Mouse (Mus musculus) liver, postnatal 0 days (tissue): ENCODE results near the gene Chil3. TPM values are rescaled to one million over a fixed set of nuclear protein-coding genes. Genes with fewer than 3 reads are reported as not detected.
A peak's percentile ranks its signal among the peaks of the same experiment; 100 is the strongest.

ENCODE experiments used
- ATAC-seq: fragments of 200-750 bp; cut with Nextera tagmentation; 2 replicates; pipeline ENCODE4 v1.8.0; 2017; ENCODE audit warnings: mild to moderate bottlenecking, moderate library complexity
- DNase-seq: peaks from one replicate; pipeline ENCODE4 v3.0.0-alpha.2; 2016
- H3K27ac ChIP-seq: fragments of 300-500 bp; sonication (generic); 2 replicates; pipeline ENCODE4 v1.5.1; 2014; ENCODE audit warnings: antibody characterized with exemption, moderate library complexity, mild to moderate bottlenecking, low read depth
- H3K27me3 ChIP-seq: fragments of 300-500 bp; sonication (generic); 2 replicates; pipeline ENCODE4 v1.6.1; 2014; ENCODE audit warnings: low read length, control low read depth, mixed read lengths; ENCODE audit not compliant: insufficient read depth
- H3K36me3 ChIP-seq: fragments of 300-500 bp; sonication (generic); replicated peaks from 2 replicates; pipeline ENCODE4 v1.6.1; 2014; ENCODE audit warnings: mild to moderate bottlenecking, control low read depth, low read length, moderate library complexity, mixed read lengths; ENCODE audit not compliant: insufficient read depth
- H3K4me1 ChIP-seq: fragments of 300-500 bp; sonication (generic); 2 replicates; pipeline ENCODE4 v1.6.1; 2014; ENCODE audit warnings: antibody characterized with exemption, mild to moderate bottlenecking, control low read depth; ENCODE audit not compliant: insufficient read depth
- H3K4me2 ChIP-seq: fragments of 300-500 bp; sonication (generic); 2 replicates; pipeline ENCODE4 v1.6.1; 2014; ENCODE audit warnings: low read depth, mild to moderate bottlenecking, low read length, moderate library complexity, mixed read lengths
- H3K4me3 ChIP-seq: fragments of 300-500 bp; sonication (generic); 2 replicates; pipeline ENCODE4 v1.5.1; 2014; ENCODE audit warnings: low read depth, low read length
- H3K9ac ChIP-seq: fragments of 300-500 bp; sonication (generic); replicated peaks from 2 replicates; pipeline ENCODE4 v1.6.1; 2014; ENCODE audit warnings: mild to moderate bottlenecking, moderate library complexity
- H3K9me3 ChIP-seq: fragments of 300-500 bp; sonication (generic); 2 replicates; pipeline ENCODE4 v1.6.1; 2016; ENCODE audit warnings: mild to moderate bottlenecking, control low read depth, low read length, mixed read lengths
- CTCF ChIP-seq: sonication (generic); IDR thresholded peaks from 2 replicates; pipeline ENCODE4 v1.5.1; 2016; ENCODE audit warnings: antibody characterized with exemption, low read depth
- EP300 ChIP-seq: IDR thresholded peaks from 2 replicates; pipeline ENCODE4 v1.6.1; 2016; ENCODE audit warnings: antibody characterized with exemption, low read depth, mild to moderate bottlenecking
- WGBS: fragments of 180-500 bp; shearing (Covaris S2); extraction: QIAGEN DNeasy Blood & Tissue Kit; methylation state at CpG from one replicate; pipeline ENCODE4 v1.1.7; 2014; ENCODE audit not compliant: insufficient replicate concordance; 5-methylcytosine and 5-hydroxymethylcytosine counted together
- polyA plus RNA-seq: library from polyadenylated mRNA; unstranded; fragments of >200 nt; fragmentation: Nextera tagmentation; extraction: Ambion mirVana; gene quantifications from 2 replicates; pipeline ENCODE4 v1.2.1, GENCODE M21; 2015

The Chil3 gene
- polyA plus RNA-seq, 1 experiment from 2014 or later, result 110 TPM

DNA sequence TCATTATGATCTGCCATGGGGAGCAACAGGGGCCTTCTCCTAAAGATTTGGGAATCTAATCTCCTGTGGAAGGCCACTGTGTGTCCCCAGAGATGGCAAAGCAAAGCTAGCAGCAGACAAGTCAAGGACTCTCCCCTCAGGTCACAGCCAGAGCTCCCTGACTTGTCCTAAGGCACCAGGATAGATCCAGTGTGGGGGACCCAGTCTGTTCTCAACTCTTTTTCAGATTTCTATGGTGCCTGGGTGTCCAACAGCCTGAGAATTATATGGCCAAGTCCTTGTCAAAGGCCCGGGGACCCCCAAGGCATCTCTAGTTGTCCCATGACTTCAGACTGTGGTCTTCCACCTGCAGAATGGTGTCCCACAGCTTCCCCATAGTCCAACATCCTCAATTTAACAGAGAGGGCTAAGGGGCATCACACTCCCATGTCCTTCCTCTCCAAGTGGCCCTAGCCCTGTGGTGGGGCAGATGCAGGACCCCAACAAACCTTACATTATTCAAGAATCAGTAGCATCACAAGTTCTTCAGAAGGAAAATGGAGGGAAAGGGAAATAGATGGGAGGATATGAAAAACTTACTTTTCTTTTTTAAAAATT, 3.9 kb upstream of the Chil3 start:
- TF ChIP-seq CTCF (no peak), EP300 (no peak)
- Histone ChIP-seq H3K27ac (peak overlapping the region; percentile 18; the same call in 1 of the 2 replicates), H3K36me3 (no peaks in the 10 kb centered on the region), H3K4me1 (no peaks in the 10 kb centered on the region), H3K27me3 (no peaks in the 10 kb centered on the region), H3K9ac (no peak overlapping the region), H3K4me2 (no peak overlapping the region), H3K9me3 (peaks cover 3% of the 10 kb centered on the region; the same call in 1 of the 2 replicates), H3K4me3 (no peak overlapping the region)
- DNase-seq (no peak), ATAC-seq (peak; percentile 40)
- WGBS, result 71% methylated on average over 1 of the region's 1 CpGs

DNA sequence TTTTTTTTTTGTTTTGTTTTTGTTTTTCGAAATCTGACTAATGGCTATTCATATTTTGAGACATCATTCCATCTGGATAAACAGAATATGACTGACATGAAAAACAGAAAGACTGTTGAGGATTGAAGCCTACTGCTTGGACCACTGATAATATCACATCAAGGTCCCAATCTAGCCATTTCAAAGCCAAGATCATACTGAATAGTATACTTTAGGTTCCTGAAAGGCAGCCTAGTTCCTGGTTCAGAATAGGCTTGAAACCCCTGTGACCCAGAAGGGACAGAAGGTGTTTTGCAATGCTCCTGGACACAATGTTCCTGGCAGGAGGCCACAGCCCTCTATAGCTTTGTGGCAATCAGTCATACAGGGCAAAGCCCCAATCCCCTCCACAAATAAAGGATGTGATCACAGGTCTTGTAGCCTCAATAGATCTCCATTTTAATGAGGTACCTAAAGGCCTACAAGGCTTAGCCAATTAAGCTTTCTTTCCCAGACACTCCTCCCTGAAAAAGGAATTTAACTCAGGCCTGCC, 3.2 kb upstream of the Chil3 start:
- Histone ChIP-seq H3K9me3 (peaks cover 3% of the 10 kb centered on the region; the same call in 1 of the 2 replicates), H3K4me3 (no peak overlapping the region), H3K4me1 (no peaks in the 10 kb centered on the region), H3K9ac (no peak overlapping the region), H3K27ac (peak overlapping the region; percentile 18; the same call in 1 of the 2 replicates), H3K27me3 (no peaks in the 10 kb centered on the region), H3K36me3 (no peaks in the 10 kb centered on the region), H3K4me2 (no peak overlapping the region)
- WGBS, result 26% methylated on average over 1 of the region's 1 CpGs
- ATAC-seq, result peak; percentile 91
- DNase-seq, result peak; percentile 66
- peak; percentile 80 for TF ChIP-seq EP300
- no peak for TF ChIP-seq CTCF

DNA sequence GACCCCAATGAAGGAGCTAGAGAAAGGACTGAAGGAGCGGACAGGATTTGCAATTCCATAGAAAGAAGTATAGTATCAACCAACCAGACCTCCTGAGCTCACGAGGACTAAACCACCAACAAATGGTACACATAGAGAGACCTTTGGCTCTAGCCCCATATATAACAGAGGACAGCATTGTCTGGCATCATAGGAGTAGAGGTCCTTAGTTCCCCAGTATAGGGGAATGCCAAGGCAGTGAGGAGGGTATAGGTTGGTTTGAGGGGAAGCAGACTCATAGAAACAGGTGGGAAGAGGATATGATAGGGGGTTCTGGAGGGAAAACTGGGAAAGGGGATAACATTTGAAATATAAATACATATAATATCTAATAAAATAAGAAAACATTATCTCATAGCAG, 13.0 kb downstream of the Chil3 start:
- H3K4me3 ChIP-seq, result no peak overlapping the region
- H3K9ac ChIP-seq, result no peak overlapping the region
- no peaks in the 10 kb centered on the region for H3K4me1 ChIP-seq
- H3K36me3 ChIP-seq, result no peaks in the 10 kb centered on the region
- no peak overlapping the region for H3K27ac ChIP-seq
- 72% methylated on average over 2 of the region's 2 CpGs for WGBS
- H3K27me3 ChIP-seq, result no peaks in the 10 kb centered on the region
- H3K9me3 ChIP-seq, result no peaks in the 10 kb centered on the region
- no peak for ATAC-seq
- H3K4me2 ChIP-seq, result no peak overlapping the region
- TF ChIP-seq EP300, result no peak
- no peak for TF ChIP-seq CTCF
- no peak for DNase-seq

GRCm38 (mm10) chr3:106144081-106144480, 23.3 kb downstream of the Chil3 start:
- Histone ChIP-seq H3K36me3 (no peaks in the 10 kb centered on the region), H3K4me1 (no peaks in the 10 kb centered on the region), H3K4me3 (no peak overlapping the region), H3K4me2 (no peak overlapping the region), H3K9ac (no peak overlapping the region), H3K9me3 (no peaks in the 10 kb centered on the region), H3K27ac (no peak overlapping the region), H3K27me3 (no peaks in the 10 kb centered on the region)
- WGBS, result 79% methylated on average over 10 of the region's 10 CpGs
- DNase-seq, result peak; percentile 15
- TF ChIP-seq CTCF (no peak), EP300 (no peak)
- no peak; the same call in 1 of the 2 replicates for ATAC-seq

DNA sequence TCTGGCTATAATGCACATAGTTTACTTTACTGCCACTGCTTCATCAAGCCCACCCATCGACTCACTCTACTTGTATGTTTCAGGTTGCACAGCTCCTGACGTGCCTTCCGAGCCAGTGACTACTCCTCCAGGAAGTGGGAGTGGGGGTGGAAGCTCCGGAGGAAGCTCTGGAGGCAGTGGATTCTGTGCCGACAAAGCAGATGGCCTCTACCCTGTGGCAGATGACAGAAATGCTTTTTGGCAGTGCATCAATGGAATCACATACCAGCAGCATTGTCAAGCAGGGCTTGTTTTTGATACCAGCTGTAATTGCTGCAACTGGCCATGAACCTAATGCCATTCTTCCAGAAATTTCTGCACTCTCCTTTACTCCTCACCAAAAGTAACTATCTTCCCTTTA, 35.7 kb downstream of the Chil3 start:
- Histone ChIP-seq H3K4me1 (no peaks in the 10 kb centered on the region), H3K27ac (no peak overlapping the region), H3K9ac (no peak overlapping the region), H3K27me3 (no peaks in the 10 kb centered on the region), H3K4me2 (no peak overlapping the region), H3K9me3 (no peaks in the 10 kb centered on the region), H3K4me3 (no peak overlapping the region), H3K36me3 (no peaks in the 10 kb centered on the region)
- DNase-seq, result no peak
- WGBS, result 66% methylated on average over 5 of the region's 5 CpGs
- ATAC-seq, result no peak
- TF ChIP-seq CTCF, result no peak
- TF ChIP-seq EP300, result no peak

DNA sequence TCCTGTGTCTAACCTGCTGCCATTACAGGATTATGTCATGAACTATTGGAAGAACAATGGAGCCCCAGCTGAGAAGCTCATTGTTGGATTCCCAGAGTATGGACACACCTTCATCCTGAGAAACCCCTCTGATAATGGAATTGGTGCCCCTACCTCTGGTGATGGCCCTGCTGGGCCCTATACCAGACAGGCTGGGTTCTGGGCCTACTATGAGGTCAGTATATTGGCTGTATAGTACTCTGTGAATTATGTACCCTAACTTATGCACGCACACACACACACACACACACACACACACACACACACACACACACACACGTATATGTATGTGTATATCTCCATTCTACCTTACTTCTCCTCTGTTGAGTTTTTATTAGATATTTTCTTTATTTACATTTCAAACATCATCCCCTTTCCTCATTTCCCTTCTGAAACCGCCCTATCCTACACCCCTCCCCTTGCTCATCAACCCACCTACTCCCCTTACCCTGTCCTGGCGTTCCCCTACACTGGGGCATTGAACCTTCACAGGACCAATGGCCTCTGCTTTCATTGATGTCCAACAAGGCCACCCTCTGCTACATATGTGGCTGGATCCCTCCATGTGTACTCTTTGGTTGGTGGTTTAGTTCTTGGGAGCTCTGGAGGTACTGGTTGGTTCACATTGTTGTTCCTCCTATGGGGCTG, 38.4 kb downstream of the Chil3 start:
- Histone ChIP-seq H3K36me3 (no peaks in the 10 kb centered on the region), H3K9me3 (no peaks in the 10 kb centered on the region), H3K4me2 (no peak overlapping the region), H3K4me3 (no peak overlapping the region), H3K4me1 (no peaks in the 10 kb centered on the region), H3K27me3 (no peaks in the 10 kb centered on the region), H3K9ac (no peak overlapping the region), H3K27ac (no peak overlapping the region)
- ATAC-seq, result no peak
- 73% methylated on average over 4 of the region's 4 CpGs for WGBS
- DNase-seq, result no peak
- TF ChIP-seq EP300 (no peak), CTCF (no peak)
